Mouse (Mus musculus) heart, postnatal 25 days (tissue): ENCODE results near the gene March6. TPM values are rescaled to one million over a fixed set of nuclear protein-coding genes. Genes with fewer than 3 reads are reported as not detected.

Experiments
- DNase-seq: peaks from one replicate; pipeline ENCODE4 v3.0.0; 2022; ENCODE audit warnings: low spot score
- intact Hi-C: fragments of 180-260 bp; cut with DNase I; formaldehyde crosslinking; loops from one replicate; pipeline ENCODE4 v1.15.1; 2025
- total RNA-seq, 2 experiments: library from RNA; stranded (reverse); gene quantifications; 2 replicates each; pipeline ENCODE4 v1.2.3; 2021

Gene March6
- total RNA-seq, 2 experiments from 2014 or later = 100 to 111 TPM

DNA sequence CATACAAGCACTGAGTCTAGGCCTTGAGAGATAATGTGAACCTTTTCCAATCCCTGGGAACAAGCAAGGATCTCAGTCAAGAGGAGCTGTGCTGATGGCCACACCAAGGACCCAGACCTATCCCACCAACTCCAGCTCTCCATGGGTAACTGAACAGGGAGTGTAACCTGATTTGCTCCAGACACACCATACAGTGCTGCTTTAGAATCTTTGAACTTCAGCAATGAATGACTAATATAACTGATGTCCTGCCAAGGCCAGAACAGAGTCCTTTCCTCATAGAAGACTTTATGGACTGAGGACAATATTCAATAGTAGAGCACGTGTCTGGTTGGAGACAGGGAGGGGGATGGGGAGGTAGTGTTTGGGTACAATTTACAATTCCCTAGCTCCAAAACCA lies 14.2 kb upstream of the March6 start:
- no peak for DNase-seq
- intact Hi-C loops = no loop called here

DNA sequence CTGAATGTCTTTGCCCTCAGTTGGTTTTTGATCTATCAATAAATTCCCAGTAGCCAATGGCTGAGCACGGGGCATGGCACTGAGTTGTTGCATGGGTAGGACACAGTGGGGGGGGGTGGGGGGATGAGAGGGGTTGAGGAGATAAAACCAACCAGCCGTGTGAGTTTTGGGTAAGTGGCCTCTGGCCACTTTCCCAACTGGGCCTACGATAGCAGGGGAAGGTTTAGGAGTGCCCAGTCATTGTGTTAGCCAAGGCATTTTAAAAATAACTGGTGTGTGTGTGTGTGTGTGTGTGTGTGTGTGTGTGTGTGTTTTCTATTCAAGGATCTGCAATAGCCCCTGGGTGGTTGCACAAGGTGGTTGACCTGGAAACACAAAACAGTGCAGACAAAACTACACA lies 12.4 kb upstream of the March6 start:
- no peak for DNase-seq
- intact Hi-C loops = no loop called here

DNA sequence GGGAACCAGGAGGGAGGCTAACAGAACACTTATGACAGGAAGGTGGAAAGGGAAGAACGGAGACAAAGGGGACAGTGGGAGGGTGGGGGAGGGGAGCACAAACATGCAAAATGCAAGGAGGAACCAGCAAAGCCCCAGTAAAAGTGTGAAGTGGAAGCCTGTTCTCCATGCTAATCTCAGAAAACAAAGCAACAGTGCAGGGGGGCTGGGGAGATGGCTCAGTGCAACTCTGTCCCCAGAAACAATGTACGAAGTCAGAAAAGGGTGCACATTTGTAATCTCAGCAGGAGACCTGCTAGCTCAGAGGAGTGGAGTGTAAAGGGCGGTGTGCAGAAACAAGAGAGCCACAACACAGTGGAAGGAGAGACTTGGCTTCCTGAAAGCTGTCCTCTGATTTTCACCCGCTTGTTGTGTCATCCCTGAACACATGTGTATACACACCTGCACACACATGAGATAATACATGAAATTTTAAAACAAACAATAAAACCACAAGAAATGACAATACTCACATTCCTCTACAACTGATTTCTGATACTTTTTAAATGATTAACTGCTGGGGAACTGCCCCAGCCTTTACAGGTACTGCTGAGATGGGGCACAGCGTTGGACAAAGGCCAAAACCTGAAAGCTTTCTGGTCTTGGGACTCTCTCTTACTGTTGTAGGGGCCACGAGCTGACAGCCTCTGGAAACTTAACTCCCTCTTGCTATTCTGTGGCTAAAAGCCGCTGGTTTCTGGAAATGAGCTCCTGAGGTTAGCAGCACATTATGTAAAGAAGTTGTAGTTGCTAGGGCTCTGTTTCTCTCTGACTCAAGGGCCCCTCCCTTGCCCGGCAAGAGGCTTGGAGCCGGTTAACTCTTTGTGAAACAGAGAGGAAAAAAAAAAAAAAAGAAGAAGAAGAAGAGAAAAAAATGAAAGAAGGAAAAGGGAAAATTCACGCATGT lies 11.4 kb upstream of the March6 start:
- intact Hi-C loops = no loop called here
- DNase-seq = no peak

DNA sequence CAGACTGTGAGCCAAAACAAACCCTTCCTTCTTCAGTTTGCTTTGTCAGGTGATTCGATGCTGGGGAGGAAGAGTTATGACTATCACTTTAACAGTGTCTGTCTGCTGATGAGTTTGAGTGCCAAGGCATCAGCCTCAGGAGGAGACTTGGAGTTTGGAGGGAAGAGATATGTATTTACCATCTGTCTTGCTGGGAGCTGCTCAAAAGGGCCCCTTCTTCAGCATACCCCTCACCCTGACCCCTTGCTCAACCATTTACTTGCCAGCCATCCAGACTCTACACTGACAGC lies 9.6 kb upstream of the March6 start:
- intact Hi-C loops = no loop called here
- no peak for DNase-seq

DNA sequence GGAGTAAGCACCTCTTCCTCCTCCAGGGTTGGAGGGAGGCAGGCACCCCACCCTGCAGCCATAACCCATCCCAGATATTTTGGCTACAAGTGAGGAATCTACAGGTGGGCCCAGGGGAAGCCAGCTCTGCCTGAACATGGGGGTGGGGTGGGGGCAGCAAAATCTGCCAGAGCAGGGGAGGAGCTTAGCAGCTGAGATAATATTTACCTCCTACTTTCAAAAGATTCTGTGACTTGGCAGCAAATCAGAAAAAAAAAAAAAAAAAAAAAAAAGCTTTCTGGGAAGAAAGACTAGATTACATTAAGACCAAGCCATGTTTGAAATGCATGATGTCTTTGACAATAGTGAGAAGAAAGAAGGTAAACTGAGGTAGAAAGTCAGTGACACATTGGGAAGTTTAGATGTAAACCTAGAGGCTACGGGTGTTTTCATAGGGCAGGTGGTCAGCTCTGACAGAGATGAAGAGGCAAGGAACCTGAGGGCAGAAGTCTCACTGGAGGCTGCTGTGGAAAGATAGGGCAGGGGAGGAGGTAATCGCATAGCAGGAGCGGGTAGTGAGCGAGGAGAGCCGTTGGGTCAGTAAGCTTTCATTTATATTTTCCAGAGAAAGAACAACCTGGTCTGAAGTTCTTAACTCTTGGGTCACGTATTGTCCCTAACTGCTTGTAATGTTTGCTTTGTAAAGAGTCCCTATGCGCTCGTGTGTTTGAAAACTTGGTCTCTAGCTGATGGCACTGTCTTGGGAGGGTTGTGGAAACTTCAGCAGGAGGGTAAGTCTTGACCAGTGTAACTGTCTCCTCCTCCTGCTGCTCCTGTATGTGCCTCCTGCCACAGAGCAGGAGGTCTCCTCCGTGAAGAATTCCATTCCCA lies 9.0 kb upstream of the March6 start:
- DNase-seq = no peak
- intact Hi-C loops = loop anchor here (10.0 kb wide), 1 partner anchor 315 kb away; the partner anchor contains the start of gene Dap

DNA sequence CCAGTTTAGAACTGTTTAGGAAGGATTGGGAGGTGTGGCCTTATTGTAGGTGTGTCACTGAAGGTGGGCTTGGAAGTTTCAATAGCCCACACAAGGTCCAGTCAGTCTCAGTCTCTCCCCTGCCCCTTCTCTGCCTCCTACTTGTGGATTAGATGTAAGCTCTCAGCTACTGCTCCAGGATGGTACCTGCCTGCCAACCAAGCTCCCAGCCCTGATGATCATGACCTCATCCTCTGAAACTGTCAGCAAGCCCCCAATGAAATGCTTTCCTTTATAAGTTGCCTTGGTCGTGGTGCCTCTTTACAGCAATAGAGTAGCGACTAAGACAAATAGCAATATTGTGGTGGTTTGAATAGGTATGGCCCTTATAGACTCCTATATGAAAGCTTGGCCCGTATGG lies 7.5 kb upstream of the March6 start:
- DNase-seq = no peak
- intact Hi-C loops = loop anchor here (10.0 kb wide), 1 partner anchor 314 kb away; the partner anchor contains the start of gene Dap

DNA sequence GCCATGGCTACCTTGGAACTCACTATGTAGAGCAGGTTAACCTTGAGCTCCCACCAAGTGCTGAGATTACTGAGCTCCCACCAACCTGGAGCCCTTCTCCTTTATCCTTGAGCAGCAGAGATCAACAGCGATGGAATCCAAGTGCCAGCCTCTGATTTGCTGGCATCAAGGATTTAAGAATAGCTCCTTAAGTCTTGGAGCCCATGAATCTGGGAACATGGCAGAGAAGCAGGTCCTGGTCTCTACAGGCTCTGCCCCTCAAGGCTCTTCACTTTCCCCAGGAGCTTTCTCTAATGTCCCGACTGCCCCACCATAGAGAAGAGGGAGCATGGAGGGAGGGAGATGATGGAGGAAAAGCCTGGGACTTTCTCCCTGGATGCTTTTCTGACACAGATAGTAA lies 6.9 kb upstream of the March6 start:
- intact Hi-C loops = loop anchor here (10.0 kb wide), 1 partner anchor 313 kb away; the partner anchor contains the start of gene Dap
- DNase-seq = no peak

DNA sequence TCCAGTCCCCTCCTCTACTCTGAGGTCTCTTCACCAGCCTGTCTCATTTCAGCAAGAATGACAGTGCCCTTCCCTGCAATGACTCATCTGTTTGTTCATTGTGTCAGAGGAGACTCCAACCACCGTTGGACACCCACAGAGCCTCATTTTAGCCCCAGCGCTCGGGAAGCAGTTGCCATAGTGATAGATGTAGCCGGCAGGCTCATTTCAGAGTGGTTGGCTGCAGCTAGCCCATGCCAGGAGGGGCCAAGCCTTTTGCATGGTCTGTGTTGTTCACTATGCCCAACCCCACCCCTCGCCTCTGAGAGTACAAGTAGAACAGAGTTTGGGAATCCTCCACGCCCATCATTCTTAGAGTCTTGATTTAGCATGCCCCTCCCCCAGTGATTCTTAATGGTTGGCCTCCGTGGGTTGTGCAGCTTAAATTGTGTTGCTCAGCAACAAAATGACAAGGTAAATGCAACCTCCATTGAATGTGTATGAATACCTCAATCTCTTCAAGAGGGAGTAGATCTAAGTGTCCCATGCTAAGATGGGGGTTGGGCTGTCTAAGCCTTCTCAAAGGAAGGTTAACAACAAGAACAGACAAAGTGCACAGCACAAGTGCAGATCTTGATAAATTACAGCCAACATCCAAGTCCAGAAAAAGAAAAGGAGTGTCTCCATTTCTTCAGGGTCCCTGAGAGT lies 5.3 kb upstream of the March6 start:
- DNase-seq = no peak
- intact Hi-C loops = loop anchor here (10.0 kb wide), 1 partner anchor 311 kb away; the partner anchor contains the start of gene Dap

DNA sequence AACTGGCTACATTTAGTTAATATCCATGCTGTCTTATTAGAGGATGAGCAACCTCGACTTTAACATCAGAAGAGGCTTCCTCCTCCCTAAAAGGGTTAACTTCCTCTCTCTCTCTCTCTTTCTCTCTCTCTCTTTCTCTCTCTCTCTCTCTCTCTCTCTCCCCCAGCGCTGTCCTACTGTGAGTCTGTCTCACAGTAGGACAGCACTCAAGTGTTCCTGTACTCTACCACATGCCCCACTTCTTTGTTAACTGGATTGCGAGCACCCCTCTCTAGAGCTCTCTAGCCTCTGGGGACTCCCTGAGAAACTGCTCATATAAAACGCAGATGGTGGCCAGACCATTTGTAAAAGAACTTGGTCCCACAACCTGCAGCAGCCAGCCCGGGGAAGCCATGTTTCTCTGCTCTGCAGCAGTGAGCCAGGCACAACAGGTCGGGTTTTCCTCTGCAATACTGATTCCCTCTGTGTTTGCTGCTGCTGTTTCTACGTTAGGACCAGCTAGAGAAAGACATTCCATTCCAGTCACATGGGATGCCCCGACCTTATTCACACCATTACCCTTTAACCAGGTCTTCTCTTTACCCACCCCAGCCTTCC lies 4.5 kb upstream of the March6 start:
- intact Hi-C loops = loop anchor here (10.0 kb wide), 1 partner anchor 311 kb away; the partner anchor contains the start of gene Dap
- no peak for DNase-seq

DNA sequence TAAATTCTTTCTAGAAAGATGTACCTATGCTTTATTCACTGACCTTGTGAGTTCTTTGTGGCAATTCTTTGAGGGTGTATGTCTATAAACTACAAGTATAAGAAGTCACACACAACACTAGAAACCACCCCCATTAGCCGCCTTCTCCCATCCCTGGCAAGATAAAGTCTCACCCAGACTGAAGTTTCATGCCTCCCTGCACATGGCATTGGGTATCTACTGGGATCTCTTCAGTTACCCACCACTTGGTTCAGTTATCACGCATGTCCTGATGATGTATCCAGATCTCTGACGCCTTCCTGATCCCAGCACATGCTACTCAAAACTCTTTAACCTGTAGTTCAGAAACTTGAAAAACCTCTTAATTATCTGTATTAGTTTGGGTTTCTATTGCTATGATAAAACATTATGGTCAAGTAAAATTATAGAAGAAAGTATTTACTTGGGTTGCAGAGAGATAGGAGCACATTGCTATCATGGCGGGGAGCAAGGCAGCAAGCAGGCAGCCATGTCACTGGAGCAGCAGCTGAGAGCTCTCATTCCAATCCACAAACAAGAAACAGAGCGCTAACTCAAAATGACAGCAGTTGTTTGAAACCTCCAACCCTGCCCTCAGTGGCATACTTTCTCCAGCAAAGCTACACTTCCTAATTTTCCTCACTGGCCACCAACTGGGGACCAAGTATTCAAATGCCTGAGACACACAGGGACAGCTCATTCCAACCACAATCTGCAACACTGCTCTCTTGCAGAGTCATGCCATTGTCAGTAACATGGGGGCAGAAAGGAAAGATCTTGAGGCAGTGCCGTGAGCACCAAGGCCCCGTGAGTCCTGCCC lies 3.8 kb upstream of the March6 start:
- DNase-seq = no peak
- intact Hi-C loops = loop anchor here (5.0 to 10.0 kb wide), 5 partner anchors 38 to 310 kb away; partner anchors contain the start of genes Dap and Ropn1l

DNA sequence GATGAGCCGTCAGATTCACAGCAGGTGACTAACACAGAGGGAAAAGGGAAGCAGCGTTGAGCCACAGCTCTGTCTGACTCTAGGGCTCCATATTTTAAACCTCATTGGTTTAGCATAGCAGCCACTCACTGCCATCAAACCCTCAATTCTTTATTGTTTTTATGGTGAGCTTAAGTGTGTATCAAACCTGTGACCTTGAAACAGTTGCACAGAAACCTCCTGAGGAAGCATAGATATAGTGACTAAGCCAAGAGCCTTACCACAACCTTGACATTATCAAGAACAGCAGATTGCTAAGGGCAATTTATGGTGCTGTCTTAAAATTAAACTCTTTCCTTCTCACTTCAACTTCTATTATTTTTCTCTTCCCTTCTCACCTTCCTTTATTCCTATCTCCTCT lies 2.7 kb upstream of the March6 start:
- DNase-seq = no peak
- intact Hi-C loops = loop anchor here (5.0 to 10.0 kb wide), 5 partner anchors 39 to 309 kb away; partner anchors contain the start of genes Dap and Ropn1l

DNA sequence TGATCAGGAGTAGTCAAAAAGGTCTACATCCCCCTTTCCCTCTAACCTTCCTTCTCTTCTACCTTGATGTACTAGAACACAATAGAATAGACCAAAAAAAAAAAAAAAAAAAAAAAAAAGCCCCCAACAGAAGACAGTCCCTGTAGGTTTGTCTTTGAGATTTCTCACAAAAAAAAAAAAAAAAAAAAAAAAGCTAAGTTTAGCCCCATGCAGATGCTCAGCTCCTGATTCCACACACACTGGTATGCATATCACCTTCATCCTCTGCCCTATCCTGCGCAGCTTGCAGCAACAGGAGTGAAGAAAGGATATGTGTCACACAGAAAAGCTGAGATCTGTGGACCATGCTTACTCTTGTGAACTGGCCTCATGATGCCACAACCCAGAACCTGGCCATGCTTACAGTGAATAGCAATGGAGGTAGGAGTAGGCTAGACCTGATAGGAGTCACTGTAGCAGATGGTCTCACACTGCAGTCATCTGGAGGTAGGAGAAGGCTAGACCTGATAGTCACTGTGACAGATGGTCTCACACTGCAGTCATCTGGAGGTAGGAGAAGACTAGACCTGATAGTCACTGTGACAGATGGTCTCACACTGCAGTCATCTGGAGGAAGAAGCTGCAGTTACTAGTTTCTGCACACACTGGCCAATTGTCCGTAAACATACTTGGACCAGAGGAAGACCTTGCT lies 1.6 kb upstream of the March6 start:
- no peak for DNase-seq
- intact Hi-C loops = loop anchor here (5.0 to 10.0 kb wide), 5 partner anchors 40 to 308 kb away; partner anchors contain the start of genes Dap and Ropn1l

DNA sequence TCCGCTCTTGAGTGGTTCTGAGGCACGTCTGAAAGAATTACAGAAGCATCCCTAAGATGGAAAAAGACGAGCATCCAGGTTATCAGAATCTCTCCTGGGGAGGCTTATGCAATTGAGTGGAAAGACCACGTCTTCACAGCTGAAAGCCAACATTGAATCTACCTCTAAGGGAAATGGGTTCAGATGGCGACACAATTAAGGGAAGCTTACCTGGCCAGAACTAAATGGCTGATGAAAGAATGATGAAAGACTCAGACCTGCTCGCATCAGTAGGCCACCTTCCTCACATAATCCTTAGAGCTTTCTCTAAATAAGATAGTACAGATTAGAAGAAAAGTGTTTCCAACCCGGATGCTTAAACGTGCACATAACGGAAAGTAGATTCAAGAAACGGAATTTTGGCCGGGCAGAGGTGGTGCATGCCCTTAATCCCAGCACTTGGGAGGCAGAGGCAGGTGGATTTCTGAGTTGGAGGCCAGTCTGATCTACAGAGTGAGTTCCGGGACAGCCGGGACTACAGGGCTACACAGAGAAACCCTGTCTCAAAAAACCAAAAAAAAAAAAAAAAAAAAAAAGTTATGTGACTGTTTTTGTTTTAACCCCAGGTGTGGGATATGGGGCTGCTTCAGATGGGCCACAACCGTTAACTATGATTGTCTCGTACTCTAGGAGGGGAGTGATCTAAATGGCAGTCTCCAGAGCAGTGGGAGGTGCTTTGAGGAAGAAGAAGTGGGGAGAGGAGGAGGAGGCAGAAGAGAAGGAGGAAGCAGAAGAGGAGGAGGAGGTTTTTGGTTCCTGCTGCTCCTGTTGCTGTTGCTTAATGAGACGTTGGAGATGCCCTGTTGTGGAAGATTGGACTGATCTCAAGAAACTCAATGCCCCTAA lies 835 bp upstream of the March6 start:
- intact Hi-C loops = loop anchor here (5.0 to 10.0 kb wide), 5 partner anchors 39 to 307 kb away; partner anchors contain the start of genes Dap and Ropn1l
- DNase-seq = no peak

DNA sequence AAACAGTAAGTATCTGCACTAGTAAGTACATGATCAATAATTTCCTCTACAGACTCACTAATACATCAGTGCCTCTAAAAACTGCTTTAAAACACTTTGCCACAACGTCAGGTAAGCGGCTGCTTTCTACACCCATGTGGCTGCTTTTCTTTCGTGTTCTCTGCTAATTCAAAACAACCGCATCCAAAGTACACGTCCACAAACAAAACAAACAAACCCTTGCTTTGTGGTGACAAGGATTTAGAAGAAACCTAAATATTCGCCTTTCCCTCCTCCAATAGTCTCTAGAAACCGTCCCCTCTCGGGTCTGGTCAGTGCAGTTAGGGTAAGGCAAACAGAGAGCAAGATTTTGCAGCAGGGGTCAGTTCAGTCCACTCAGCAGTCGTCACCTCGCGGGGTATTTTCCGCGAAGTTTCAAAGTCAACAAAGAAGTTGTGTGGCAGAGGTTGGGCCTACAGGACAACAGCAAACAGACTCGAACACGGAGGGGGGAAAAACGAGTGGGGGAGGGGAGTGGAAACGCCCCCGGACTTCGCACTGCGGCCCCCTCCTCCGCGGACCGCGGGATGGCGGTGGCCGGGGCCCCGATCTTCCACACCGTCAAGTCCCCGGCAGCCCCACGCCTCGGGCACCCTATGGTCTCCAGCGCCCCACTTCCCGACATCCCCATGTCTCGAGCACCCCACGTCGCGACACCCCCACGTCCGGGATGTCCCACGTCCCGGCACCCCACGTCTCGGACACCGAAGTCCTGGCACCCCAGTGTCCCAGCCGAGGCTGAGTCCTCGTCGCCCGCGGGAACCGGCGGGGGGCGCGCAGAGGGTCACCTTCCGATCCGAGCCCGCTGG lies 818 bp downstream of the March6 start:
- DNase-seq = peak; percentile 17
- intact Hi-C loops = loop anchor here (5.0 to 10.0 kb wide), 5 partner anchors 38 to 305 kb away; partner anchors contain the start of genes Dap and Ropn1l

DNA sequence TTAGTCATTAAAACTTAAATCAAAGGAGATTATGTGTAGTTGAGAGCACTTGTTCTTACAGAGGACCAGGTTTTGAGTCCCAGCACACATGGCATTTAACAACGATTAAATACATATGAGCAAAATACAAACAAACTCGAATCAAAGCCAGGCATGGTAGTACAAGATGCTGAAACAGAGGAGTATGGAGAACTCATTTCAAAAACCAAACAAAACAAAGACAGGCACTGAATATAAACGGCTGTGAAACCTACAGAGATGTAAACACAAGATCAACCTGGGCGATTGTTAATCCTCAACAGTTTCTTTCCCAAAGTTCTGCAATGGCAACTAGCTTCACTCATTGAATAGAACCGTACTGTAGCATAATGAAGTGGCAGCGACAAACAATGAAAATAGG lies 1.8 kb downstream of the March6 start:
- intact Hi-C loops = no loop called here
- no peak for DNase-seq

DNA sequence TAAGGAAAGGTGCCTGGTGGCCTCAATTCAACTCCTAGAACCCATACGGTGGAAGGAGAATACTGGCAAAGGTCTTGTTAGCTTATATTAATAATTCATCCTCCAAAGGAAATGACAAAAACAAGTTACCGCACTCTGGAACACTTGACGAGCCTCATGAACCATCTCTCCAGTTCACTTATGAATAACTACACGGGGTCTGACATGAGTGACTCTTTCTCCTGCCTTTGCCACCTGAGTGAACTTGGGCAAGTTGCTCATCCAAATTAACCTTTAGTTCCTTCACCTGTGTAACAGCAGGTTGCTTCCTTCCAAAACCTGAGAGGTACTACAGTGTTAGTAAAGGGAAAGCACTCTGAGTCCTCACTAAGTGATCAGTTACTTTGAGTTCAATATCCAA lies 2.4 kb downstream of the March6 start:
- DNase-seq = no peak
- intact Hi-C loops = no loop called here
